Mouse (Mus musculus) limb, embryonic 14.5 days (tissue): ENCODE results near the gene Car11. TPM values are rescaled to one million over a fixed set of nuclear protein-coding genes. Genes with fewer than 3 reads are reported as not detected.

Experiments used
- ATAC-seq: fragments of 200-750 bp; cut with Nextera tagmentation; 2 replicates; pipeline ENCODE4 v1.8.0; 2017; ENCODE audit warnings: low read depth, moderate number of reproducible peaks, moderate TSS enrichment; ENCODE audit not compliant: low FRiP score
- DNase-seq: peaks from one replicate; pipeline ENCODE4 v3.0.0-alpha.2; 2015; ENCODE audit warnings: low spot score
- H3K27ac ChIP-seq: fragments of 300-500 bp; sonication (generic); replicated peaks from 2 replicates; pipeline ENCODE4 v1.5.1; 2014; ENCODE audit warnings: low read depth, mild to moderate bottlenecking, low read length, moderate library complexity, mixed read lengths
- H3K27me3 ChIP-seq: fragments of 300-500 bp; sonication (generic); 2 replicates; pipeline ENCODE4 v1.6.1; 2014; ENCODE audit warnings: low read length, mixed read lengths; ENCODE audit not compliant: control insufficient read depth, insufficient read depth
- H3K36me3 ChIP-seq: fragments of 300-500 bp; sonication (generic); 2 replicates; pipeline ENCODE4 v1.6.1; 2014; ENCODE audit warnings: mild to moderate bottlenecking, low read length, moderate library complexity, mixed read lengths; ENCODE audit not compliant: control insufficient read depth, insufficient read depth
- H3K4me1 ChIP-seq: fragments of 300-500 bp; sonication (generic); 2 replicates; pipeline ENCODE4 v1.6.1; 2014; ENCODE audit warnings: antibody characterized with exemption, low read length, mixed read lengths; ENCODE audit not compliant: control insufficient read depth, insufficient read depth
- H3K4me2 ChIP-seq: fragments of 300-500 bp; sonication (generic); replicated peaks from 2 replicates; pipeline ENCODE4 v1.6.1; 2014; ENCODE audit warnings: low read depth, mild to moderate bottlenecking, low read length, moderate library complexity; ENCODE audit not compliant: severe bottlenecking
- H3K4me3 ChIP-seq: fragments of 300-500 bp; sonication (generic); replicated peaks from 2 replicates; pipeline ENCODE4 v1.5.1; 2014; ENCODE audit warnings: low read length
- H3K9ac ChIP-seq: fragments of 300-500 bp; sonication (generic); 2 replicates; pipeline ENCODE4 v1.6.1; 2014; ENCODE audit warnings: mild to moderate bottlenecking, low read depth, low read length, moderate library complexity; ENCODE audit not compliant: severe bottlenecking
- H3K9me3 ChIP-seq: fragments of 300-500 bp; sonication (generic); 2 replicates; pipeline ENCODE4 v1.6.1; 2016; ENCODE audit warnings: low read length; ENCODE audit not compliant: control insufficient read depth
- POLR2A ChIP-seq: fragments of 200-500 bp; IDR thresholded peaks from 2 replicates; pipeline ENCODE4 v1.8.0; 2012; ENCODE audit warnings: inconsistent platforms, mild to moderate bottlenecking, moderate library complexity, borderline replicate concordance; ENCODE audit not compliant: insufficient read depth, insufficient read length; ENCODE audit errors: extremely low read depth
- WGBS: fragments of 180-500 bp; shearing (Covaris S2); extraction: QIAGEN DNeasy Blood & Tissue Kit; methylation state at CpG from one replicate; pipeline ENCODE4 v1.1.7; 2014; 5-methylcytosine and 5-hydroxymethylcytosine counted together
- polyA plus RNA-seq, 2 experiments: library from polyadenylated mRNA; depleted of rRNA in 1 of 2; stranded (reverse) in 1 of 2; unstranded in 1 of 2; fragments of >200 nt; fragmentation: Nextera tagmentation in 1 of 2; extraction: Ambion mirVana in 1 of 2; gene quantifications; 2 replicates each; pipeline versions ENCODE4 v1.2.1 to v1.2.3; 2012 to 2014

The Car11 gene
- polyA plus RNA-seq, 2 experiments, result 9.5 to 34.1 TPM

GRCm38 (mm10) chr7:45701607-45702006 lies 2.0 kb downstream of the Car11 start:
- WGBS, result 85% methylated on average over 11 of the region's 11 CpGs
- 0 out of 2 replicates have a peak overlapping the region, but pooled peaks have one; percentile 46 for H3K4me3 ChIP-seq
- ATAC-seq (no peak), DNase-seq (no peak)
- H3K9me3 ChIP-seq, result no peaks in the 10 kb centered on the region
- no peak overlapping the region for H3K9ac ChIP-seq
- no peak for TF ChIP-seq POLR2A
- peaks cover 27% of the 10 kb centered on the region for H3K4me1 ChIP-seq
- no peaks in the 10 kb centered on the region for H3K36me3 ChIP-seq
- peaks cover 17% of the 10 kb centered on the region; the same call in 1 of the 2 replicates for H3K27me3 ChIP-seq
- peak overlapping the region; percentile 93; the same call in 1 of the 2 replicates for H3K4me2 ChIP-seq
- no peak overlapping the region for H3K27ac ChIP-seq

- Histone ChIP-seq H3K27ac (no peak overlapping the region), H3K4me1 (peaks cover 31% of the 10 kb centered on the region), H3K9me3 (no peaks in the 10 kb centered on the region), H3K4me3 (no peak overlapping the region), H3K9ac (no peak overlapping the region), H3K36me3 (no peaks in the 10 kb centered on the region), H3K4me2 (no peak overlapping the region), H3K27me3 (peaks cover 17% of the 10 kb centered on the region; the same call in 1 of the 2 replicates)
- no peak for ATAC-seq
- no peak for TF ChIP-seq POLR2A
- no peak for DNase-seq
- WGBS, result 92% methylated on average over 11 of the region's 11 CpGs
Measured at GRCm38 (mm10) chr7:45702316-45702715, 2.7 kb downstream of the Car11 start.

DNA sequence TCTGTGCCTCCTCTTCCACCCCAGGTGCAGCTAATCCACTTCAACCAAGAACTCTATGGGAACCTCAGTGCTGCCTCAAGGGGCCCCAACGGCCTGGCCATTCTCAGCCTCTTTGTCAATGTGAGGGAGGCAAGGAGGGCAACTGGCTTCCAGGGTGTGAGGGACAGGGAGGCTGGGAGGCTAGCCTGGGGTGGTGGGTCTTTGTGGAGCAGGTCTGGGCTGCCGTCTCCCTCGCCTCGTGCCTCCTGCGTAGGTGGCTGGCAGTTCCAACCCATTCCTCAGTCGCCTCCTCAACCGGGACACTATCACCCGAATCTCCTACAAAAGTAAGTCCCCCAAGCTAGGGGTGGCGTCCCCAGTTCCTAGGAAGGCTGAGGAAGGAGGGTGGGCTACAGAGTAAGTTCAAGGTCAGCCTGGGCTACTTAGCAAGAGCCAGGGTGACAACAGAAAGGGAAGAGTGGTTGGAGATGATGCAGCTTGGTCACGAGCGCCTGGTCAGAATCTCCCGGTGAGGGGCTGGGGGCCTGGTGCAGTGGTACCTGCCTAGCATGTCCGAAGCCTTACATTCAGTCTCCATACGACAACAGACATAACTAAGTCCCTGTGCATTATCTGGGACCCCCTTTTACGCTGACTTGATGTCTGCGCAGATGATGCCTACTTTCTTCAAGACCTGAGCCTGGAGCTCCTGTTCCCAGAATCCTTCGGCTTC lies 3.3 kb downstream of the Car11 start:
- 90% methylated on average over 17 of the region's 17 CpGs for WGBS
- TF ChIP-seq POLR2A, result no peak
- DNase-seq, result no peak
- Histone ChIP-seq H3K4me3 (no peak overlapping the region), H3K9ac (no peak overlapping the region), H3K36me3 (no peaks in the 10 kb centered on the region), H3K27ac (no peak overlapping the region), H3K9me3 (no peaks in the 10 kb centered on the region), H3K4me2 (peak overlapping the region; percentile 88; the same call in 1 of the 2 replicates), H3K27me3 (peaks cover 17% of the 10 kb centered on the region; the same call in 1 of the 2 replicates), H3K4me1 (peaks cover 38% of the 10 kb centered on the region)
- ATAC-seq, result no peak

GRCm38 (mm10) chr7:45703521-45704033 lies 3.9 kb downstream of the Car11 start:
- Histone ChIP-seq H3K4me2 (peak overlapping the region; percentile 88), H3K27ac (peak overlapping the region; percentile 67), H3K4me3 (peak overlapping the region; percentile 63), H3K36me3 (no peaks in the 10 kb centered on the region), H3K9ac (peak overlapping the region; percentile 49; the same call in 1 of the 2 replicates), H3K4me1 (peaks cover 44% of the 10 kb centered on the region), H3K9me3 (no peaks in the 10 kb centered on the region), H3K27me3 (peaks cover 17% of the 10 kb centered on the region; the same call in 1 of the 2 replicates)
- TF ChIP-seq POLR2A, result no peak
- DNase-seq, result no peak
- ATAC-seq, result no peak
- 44% methylated on average over 12 of the region's 12 CpGs for WGBS

- Histone ChIP-seq H3K9me3 (no peaks in the 10 kb centered on the region), H3K4me2 (peak overlapping the region; percentile 88), H3K4me1 (peaks cover 44% of the 10 kb centered on the region), H3K27ac (peak overlapping the region; percentile 67), H3K4me3 (peak overlapping the region; percentile 63), H3K27me3 (peaks cover 15% of the 10 kb centered on the region; the same call in 1 of the 2 replicates), H3K36me3 (peaks cover 3% of the 10 kb centered on the region), H3K9ac (peak overlapping the region; percentile 49)
- ATAC-seq (peak; percentile 27; the same call in 1 of the 2 replicates), DNase-seq (peak; percentile 79)
- no peak for TF ChIP-seq POLR2A
- under 1% methylated on average over 13 of the region's 13 CpGs for WGBS
Measured at GRCm38 (mm10) chr7:45704046-45704559, 4.5 kb downstream of the Car11 start.
